Mouse (Mus musculus): Measurements from ENCODE around the gene Mpig6b. TPM values are rescaled to one million over a fixed set of nuclear protein-coding genes. Genes with fewer than 3 reads are reported as not detected.

Mpig6b gene
- total RNA-seq, 2 experiments from 2014 or later: not detected

- intact Hi-C loops (cut with DNase I): no loop called here
- DNase-seq: no peak
Measured at GRCm38 (mm10) chr17:35060737-35061297, 5.2 kb downstream of the Mpig6b start.

GRCm38 (mm10) chr17:35060071-35060470 is 5.9 kb downstream of the Mpig6b start:
- intact Hi-C loops (cut with DNase I): no loop called here
- no peak for DNase-seq

- intact Hi-C loops (cut with DNase I): loop anchor here (1.0 kb wide), 1 partner anchor 38 kb away; no protein-coding TSS in a partner anchor
- peak; percentile 97 for DNase-seq
Measured at GRCm38 (mm10) chr17:35058911-35059892, 6.8 kb downstream of the Mpig6b start, which contains the start of gene Ddah2. Gene Ddah2, plus strand, starts transcription at chr17:35059035.

GRCm38 (mm10) chr17:35058316-35058715 is 7.7 kb downstream of the Mpig6b start:
- intact Hi-C loops (cut with DNase I): no loop called here
- DNase-seq: no peak

GRCm38 (mm10) chr17:35057090-35057489 is 8.9 kb downstream of the Mpig6b start:
- intact Hi-C loops (cut with DNase I): no loop called here
- no peak for DNase-seq

GRCm38 (mm10) chr17:35055691-35056495 is 10.1 kb downstream of the Mpig6b start:
- intact Hi-C loops (cut with DNase I): no loop called here
- DNase-seq: no peak

- DNase-seq: no peak
- intact Hi-C loops (cut with DNase I): no loop called here
Measured at GRCm38 (mm10) chr17:35052271-35052798, 13.6 kb downstream of the Mpig6b start.

- peak; percentile 86 for DNase-seq
- intact Hi-C loops (cut with DNase I): no loop called here
Measured at GRCm38 (mm10) chr17:35051156-35052086, 14.6 kb downstream of the Mpig6b start.

GRCm38 (mm10) chr17:35050126-35050750 is 15.7 kb downstream of the Mpig6b start:
- intact Hi-C loops (cut with DNase I): no loop called here
- peak; percentile 61 for DNase-seq

GRCm38 (mm10) chr17:35049561-35050016 is 16.4 kb downstream of the Mpig6b start, which contains the start of gene Clic1:
Gene Clic1, plus strand, starts transcription at chr17:35049966.
- DNase-seq: peak; percentile 76
- intact Hi-C loops (cut with DNase I): no loop called here

- DNase-seq: no peak
- intact Hi-C loops (cut with DNase I): no loop called here
Measured at GRCm38 (mm10) chr17:35048932-35049440, 17.0 kb downstream of the Mpig6b start.

- intact Hi-C loops (cut with DNase I): no loop called here
- DNase-seq: no peak
Measured at GRCm38 (mm10) chr17:35048149-35048931, 17.6 kb downstream of the Mpig6b start.

GRCm38 (mm10) chr17:35047688-35048087 is 18.3 kb downstream of the Mpig6b start:
- DNase-seq: no peak

GRCm38 (mm10) chr17:35046681-35047455 is 19.1 kb downstream of the Mpig6b start, which contains the start of gene Msh5:
Gene Msh5, minus strand, starts transcription at chr17:35046745.
- peak; percentile 99 for DNase-seq
- intact Hi-C loops (cut with DNase I): no loop called here

More at GRCm38 (mm10) chr17:35047688-35048087, 18.3 kb downstream of the Mpig6b start:
- intact Hi-C loops (cut with DNase I): no loop called here

- intact Hi-C loops (cut with DNase I): no loop called here
- DNase-seq: no peak
Measured at GRCm38 (mm10) chr17:35045807-35046680, 19.9 kb downstream of the Mpig6b start.

Data from left cerebral cortex, postnatal 4 days (tissue).